Mouse (Mus musculus) retina, embryonic 14.5 days (tissue): ENCODE results near the gene Cage1.

Experiments
- DNase-seq: peaks from one replicate; pipeline ENCODE4 v3.0.0-alpha.2; 2015; ENCODE audit warnings: low spot score

Cage1 gene

GRCm38 (mm10) chr13:38037044-38037687, at the start of gene Cage1:
TSS of gene Cage1 (minus strand) at chr13:38037069.
- peak; percentile 98 for DNase-seq

DNA sequence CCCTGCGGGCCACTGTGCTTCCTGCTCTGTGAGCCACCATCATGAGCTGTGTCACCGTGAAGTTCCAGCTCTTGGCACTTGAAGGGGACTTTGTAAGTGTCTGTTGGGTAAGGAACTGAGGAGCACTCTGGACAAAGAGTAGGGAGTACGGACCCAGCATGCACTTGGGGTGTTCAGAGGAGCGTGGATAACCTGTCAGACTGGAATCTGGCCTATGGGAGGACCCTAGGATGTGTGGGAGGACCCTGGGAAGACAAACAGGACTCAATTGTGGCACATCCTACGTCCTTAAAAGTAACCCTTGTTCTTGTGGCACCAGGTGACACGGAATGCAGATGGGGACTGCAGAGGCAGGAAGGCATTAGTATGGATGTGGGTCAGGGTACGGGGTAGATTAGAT, 44.3 kb upstream of the Cage1 start:
- DNase-seq: no peak

DNA sequence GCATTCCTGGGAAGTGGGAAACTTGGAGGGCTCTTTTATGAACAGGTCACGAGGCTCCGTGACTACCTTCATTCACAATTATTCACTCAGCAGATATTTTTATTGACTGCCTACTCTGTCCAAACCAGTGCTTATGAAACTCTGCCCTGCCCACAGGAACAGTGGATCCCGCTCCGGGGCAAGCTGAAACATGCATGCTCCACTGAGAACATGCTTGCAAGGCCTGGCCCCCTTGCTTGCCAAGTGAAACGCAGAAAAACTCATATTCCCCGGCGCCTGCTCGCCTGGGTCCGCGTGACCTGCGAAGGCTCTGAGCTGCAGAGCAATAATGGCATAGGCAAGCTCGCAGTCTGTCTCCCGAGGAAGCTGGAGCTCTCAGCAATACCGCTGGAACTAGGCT, 43.9 kb upstream of the Cage1 start:
- no peak for DNase-seq

GRCm38 (mm10) chr13:38080014-38080413, 43.1 kb upstream of the Cage1 start:
- no peak for DNase-seq

DNA sequence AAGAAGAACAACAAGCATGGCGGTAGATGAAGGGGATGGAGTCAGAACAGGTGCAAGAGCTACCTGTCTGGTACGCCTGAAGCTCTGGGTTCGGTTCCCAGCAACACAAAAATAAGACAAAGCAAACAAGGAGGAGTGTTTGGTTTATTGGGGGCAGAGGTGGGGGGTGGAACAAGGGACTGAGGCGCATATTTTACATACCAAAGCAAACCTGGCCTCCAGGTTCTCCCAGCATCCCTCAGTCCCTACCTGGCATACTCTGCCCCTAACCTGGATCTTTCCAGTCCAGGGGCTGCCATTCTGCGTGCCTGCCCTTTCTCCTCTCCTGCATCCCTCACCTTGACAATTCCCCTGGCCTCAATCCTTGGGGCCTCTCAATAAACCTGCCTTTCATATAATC, 42.5 kb upstream of the Cage1 start:
- no peak for DNase-seq

GRCm38 (mm10) chr13:38078836-38079235, 42.0 kb upstream of the Cage1 start:
- no peak for DNase-seq

GRCm38 (mm10) chr13:38077113-38077512, 40.2 kb upstream of the Cage1 start:
- DNase-seq: no peak

DNA sequence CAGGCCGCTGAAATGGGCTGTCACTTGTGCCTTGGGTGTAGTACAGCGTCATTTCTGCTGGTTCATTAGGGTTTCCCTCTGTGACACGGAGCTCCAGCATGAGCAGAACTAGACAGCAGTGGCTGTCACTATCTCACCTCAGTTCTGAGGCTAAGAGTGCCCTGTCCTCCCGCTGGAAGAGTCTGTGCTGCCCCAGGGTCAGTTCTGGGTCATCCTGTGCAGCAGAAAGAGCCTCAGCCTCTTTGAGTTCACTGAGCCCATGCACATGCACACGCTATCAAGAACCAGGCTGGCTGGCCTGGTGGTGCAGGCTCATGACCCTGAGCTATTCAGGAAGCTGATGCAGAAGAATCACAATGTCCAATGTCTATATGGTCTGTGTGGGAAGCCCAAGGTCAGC, 37.5 kb upstream of the Cage1 start:
- no peak for DNase-seq

GRCm38 (mm10) chr13:38073374-38074307, 36.8 kb upstream of the Cage1 start:
- no peak for DNase-seq

DNA sequence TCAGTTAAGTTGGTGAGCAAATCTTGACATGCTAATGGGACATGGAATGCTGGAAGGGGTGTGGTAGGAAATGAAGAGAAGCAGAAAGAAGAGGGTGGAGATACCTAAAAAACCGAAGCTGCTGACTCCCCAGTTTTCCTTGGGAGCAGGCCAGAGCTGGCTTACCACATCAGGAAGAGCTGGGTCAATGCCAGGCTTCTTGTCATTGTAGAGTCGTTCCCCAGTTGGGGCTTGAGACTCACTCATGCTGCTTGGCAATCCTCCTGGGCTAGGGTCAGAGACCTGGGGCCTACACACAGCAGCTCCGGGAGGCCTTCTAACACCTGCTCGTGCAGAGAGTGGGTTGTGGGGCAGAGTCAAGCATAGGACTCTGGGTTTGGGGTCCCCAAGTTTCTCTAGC, 34.1 kb upstream of the Cage1 start:
- DNase-seq: no peak

GRCm38 (mm10) chr13:38064854-38065663, 28.2 kb upstream of the Cage1 start:
- DNase-seq: peak; percentile 87

DNA sequence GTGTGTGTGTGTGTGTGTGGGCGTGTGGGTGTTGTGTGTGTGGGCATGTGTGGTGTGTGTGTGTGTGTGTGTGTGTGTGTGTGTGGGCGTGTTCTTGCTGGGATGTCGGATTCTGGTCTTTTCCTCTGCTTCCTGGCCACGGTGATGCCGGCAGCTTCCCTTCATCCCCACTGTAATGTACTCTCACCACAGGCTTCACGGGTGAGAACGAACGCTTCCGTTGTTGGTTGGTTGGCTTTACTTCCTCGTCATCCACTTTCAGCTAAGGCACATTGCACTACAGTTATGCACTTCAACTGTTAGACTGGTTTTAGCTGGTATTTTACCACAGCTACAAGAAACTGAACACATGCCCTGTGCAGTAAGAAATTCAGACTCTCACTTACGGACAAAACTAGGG, 25.8 kb upstream of the Cage1 start:
- no peak for DNase-seq

- DNase-seq: no peak
Measured at GRCm38 (mm10) chr13:38049888-38050287, 13.0 kb upstream of the Cage1 start.

GRCm38 (mm10) chr13:38037811-38038210, 942 bp upstream of the Cage1 start:
- DNase-seq: no peak

GRCm38 (mm10) chr13:38036343-38037043, 376 bp downstream of the Cage1 start, which contains the start of gene Riok1:
TSS of gene Riok1 (plus strand) at chr13:38036995.
- peak; percentile 4 for DNase-seq

GRCm38 (mm10) chr13:38028407-38028806, 8.5 kb downstream of the Cage1 start:
- no peak for DNase-seq

DNA sequence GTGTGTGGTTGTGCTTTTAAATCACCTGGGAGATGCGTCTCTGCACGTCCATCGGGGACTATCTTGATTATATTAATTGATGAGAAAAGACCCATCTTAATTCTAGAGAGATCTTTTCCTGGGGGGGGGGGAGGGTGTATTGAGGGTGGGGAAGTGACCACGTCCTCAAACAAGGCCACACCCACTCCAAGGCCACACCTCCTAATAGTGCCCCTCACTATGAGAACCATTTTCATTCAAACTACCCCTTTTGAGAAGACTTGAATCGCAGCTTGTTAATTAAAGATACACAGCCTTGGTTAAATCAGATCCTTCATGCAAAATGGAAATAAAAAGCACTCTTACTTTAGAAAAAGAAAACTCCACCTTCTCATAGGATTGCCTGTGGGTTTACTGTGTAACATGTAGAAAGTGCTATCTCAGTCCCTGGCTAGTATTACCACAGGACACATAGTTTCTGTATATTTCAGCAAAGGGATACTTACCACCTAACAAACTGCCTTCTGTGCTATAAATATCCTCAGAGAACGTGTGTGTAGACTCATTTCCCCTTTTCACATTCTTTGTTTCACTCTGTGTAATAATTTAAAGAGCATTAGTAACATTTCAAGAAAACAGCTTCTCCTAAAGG, 9.1 kb downstream of the Cage1 start:
- no peak for DNase-seq

- peak; percentile 27 for DNase-seq
Measured at GRCm38 (mm10) chr13:38025874-38026273, 11.0 kb downstream of the Cage1 start.

GRCm38 (mm10) chr13:38018791-38019190, 18.1 kb downstream of the Cage1 start:
- DNase-seq: no peak

- DNase-seq: no peak
Measured at GRCm38 (mm10) chr13:38015591-38015990, 21.3 kb downstream of the Cage1 start.

DNA sequence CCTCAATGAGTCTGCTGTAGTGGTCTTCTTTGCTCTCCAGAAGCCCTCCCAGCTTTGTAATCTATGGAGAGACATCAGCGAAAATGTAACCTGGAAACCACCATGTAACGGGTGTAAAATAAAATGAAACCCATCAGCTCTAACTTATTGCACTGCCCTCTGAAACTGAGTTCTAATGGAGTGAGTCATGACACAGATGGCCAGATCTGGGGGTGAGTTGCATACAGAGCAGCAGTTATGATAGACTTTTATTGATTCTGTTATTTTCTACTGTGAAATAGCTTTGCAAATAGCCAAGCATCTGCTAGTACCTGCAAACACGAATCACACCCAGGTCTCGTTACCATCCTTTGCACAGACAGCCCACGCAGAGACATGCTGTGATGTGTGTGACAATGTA, 24.4 kb downstream of the Cage1 start:
- DNase-seq: no peak
